Mouse (Mus musculus): Measurements from ENCODE around the gene Rassf10. TPM values are rescaled to one million over a fixed set of nuclear protein-coding genes. Genes with fewer than 3 reads are reported as not detected.
"Not testable (repeated sequence)": the region's sequence is repeated elsewhere in the genome, so short reads cannot be mapped to it uniquely, and the experiment has no call there.

Rassf10 gene
- polyA plus RNA-seq, 1 experiment from 2014 or later = 2.8 TPM

DNA sequence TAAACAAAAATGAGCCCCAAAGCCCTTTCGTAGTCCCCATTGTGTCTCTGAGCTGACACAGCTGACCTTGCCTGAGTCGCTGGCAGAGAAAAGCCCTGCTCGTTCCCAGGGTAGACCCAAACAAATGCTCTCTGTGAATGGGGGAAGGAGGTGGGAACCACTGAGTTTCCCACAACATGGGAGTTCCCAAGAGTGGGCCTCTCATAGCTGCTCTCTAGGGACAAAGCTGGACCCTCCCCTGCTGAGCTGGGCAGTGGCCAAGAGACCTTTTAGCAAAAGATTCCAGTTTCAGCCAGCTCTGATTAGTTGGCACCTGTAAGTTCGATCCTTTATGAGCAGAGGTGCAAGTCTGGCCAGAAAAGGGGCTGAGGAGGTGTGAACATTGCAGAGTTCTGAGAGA lies 31.0 kb upstream of the Rassf10 start:
- Histone ChIP-seq H3K27me3 (ENCODE audit: control insufficient read depth, insufficient read depth, low read length) (no peaks in the 10 kb centered on the region), H3K27ac (ENCODE audit: low read length) (no peak overlapping the region), H3K36me3 (ENCODE audit: control insufficient read depth, insufficient read depth) (no peaks in the 10 kb centered on the region), H3K9me3 (replicated peaks; ENCODE audit: control insufficient read depth, low read length) (no peaks in the 10 kb centered on the region), H3K4me3 (ENCODE audit: low read length) (no peak overlapping the region), H3K4me2 (ENCODE audit: low read depth, low read length) (no peak overlapping the region), H3K9ac (ENCODE audit: low read length) (no peak overlapping the region), H3K4me1 (ENCODE audit: control insufficient read depth, insufficient read depth, low read length) (no peaks in the 10 kb centered on the region)
- 49% methylated on average over 4 of the region's 4 CpGs for WGBS
- ATAC-seq (replicated peaks; ENCODE audit: extremely low read depth, insufficient read depth, low FRiP score) = no peak

DNA sequence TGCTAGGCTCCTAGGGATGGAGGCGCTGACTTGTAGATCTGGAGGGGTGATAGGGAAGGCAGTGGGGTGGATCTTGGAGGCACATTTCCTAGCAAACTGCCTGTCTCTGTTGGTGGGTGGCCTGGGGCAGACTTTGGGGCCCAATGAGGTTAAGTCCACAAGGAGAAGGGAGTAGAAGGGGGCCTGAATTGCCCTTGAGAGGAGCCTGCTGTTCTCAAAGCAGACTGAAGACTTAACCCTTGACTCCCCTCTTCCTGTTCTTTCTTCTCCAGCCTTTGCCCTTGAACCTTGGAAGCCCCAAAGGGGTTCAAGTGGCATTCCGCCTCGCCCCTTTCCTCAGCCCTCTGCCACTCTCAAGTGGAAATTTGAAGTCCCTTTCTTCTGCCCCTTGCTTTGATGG lies 30.1 kb upstream of the Rassf10 start:
- H3K4me3 ChIP-seq (ENCODE audit: low read length) = no peak overlapping the region
- no peaks in the 10 kb centered on the region for H3K36me3 ChIP-seq (ENCODE audit: control insufficient read depth, insufficient read depth)
- H3K4me1 ChIP-seq (ENCODE audit: control insufficient read depth, insufficient read depth, low read length) = no peaks in the 10 kb centered on the region
- H3K9me3 ChIP-seq (replicated peaks; ENCODE audit: control insufficient read depth, low read length) = no peaks in the 10 kb centered on the region
- WGBS = 60% methylated on average over 3 of the region's 3 CpGs
- H3K4me2 ChIP-seq (ENCODE audit: low read depth, low read length) = no peak overlapping the region
- no peak for ATAC-seq (replicated peaks; ENCODE audit: extremely low read depth, insufficient read depth, low FRiP score)
- H3K27me3 ChIP-seq (ENCODE audit: control insufficient read depth, insufficient read depth, low read length) = no peaks in the 10 kb centered on the region
- H3K9ac ChIP-seq (ENCODE audit: low read length) = no peak overlapping the region
- H3K27ac ChIP-seq (ENCODE audit: low read length) = no peak overlapping the region

DNA sequence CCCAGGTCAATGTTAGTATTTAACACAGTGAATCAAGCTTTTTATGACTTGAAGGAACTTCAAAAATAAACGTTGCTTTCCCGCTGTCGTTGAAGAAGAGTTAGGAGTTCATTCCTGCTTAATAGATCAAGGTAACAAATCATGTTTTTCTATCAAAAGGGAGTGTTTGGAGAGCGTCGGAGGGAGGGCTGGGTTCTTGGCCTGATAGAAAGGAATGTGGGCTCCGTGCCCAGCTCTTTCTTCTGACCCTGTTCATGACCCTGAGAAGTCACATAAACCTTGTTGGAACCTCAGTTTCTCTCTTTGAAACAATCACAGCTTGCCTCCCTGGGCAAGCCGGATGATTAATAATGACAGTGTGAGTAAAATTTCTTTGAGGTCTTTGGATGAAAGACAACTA lies 23.1 kb upstream of the Rassf10 start:
- WGBS = 28% methylated on average over 7 of the region's 7 CpGs
- H3K9ac ChIP-seq (ENCODE audit: low read length) = no peak overlapping the region
- no peaks in the 10 kb centered on the region for H3K27me3 ChIP-seq (ENCODE audit: control insufficient read depth, insufficient read depth, low read length)
- no peaks in the 10 kb centered on the region for H3K9me3 ChIP-seq (replicated peaks; ENCODE audit: control insufficient read depth, low read length)
- no peak overlapping the region for H3K4me3 ChIP-seq (ENCODE audit: low read length)
- H3K27ac ChIP-seq (ENCODE audit: low read length) = no peak overlapping the region
- no peak overlapping the region for H3K4me2 ChIP-seq (ENCODE audit: low read depth, low read length)
- no peaks in the 10 kb centered on the region for H3K36me3 ChIP-seq (ENCODE audit: control insufficient read depth, insufficient read depth)
- H3K4me1 ChIP-seq (ENCODE audit: control insufficient read depth, insufficient read depth, low read length) = 0 out of 2 replicates have a peak, but pooled peaks cover 5% of the 10 kb centered on the region
- ATAC-seq (replicated peaks; ENCODE audit: extremely low read depth, insufficient read depth, low FRiP score) = no peak

DNA sequence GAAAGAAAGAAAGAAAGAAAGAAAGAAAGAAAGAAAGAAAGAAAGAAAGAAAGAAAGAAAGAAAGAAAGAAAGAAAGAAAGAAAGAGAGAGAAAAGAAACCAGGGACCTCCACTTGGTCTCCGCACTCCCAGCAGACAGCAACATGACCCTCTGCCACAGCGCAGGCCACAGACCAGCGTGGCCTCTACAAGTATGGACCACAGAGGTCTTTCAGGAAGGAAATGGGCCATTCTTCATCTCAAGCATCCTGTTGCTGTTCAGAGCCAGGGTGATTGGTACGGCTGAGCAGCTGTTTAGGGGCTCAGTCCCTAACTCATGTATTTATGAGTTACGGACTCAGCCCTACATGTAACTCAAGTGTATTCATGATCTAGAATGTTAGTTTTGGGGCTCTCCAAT lies 17.9 kb upstream of the Rassf10 start:
- not testable (repeated sequence) for H3K27me3 ChIP-seq (ENCODE audit: control insufficient read depth, insufficient read depth, low read length); H3K4me2 ChIP-seq (ENCODE audit: low read depth, low read length); H3K9ac ChIP-seq (ENCODE audit: low read length); H3K27ac ChIP-seq (ENCODE audit: low read length); ATAC-seq (replicated peaks; ENCODE audit: extremely low read depth, insufficient read depth, low FRiP score); H3K9me3 ChIP-seq (replicated peaks; ENCODE audit: control insufficient read depth, low read length); H3K4me3 ChIP-seq (ENCODE audit: low read length); H3K36me3 ChIP-seq (ENCODE audit: control insufficient read depth, insufficient read depth); H3K4me1 ChIP-seq (ENCODE audit: control insufficient read depth, insufficient read depth, low read length)
- WGBS = 74% methylated on average over 5 of the region's 5 CpGs

DNA sequence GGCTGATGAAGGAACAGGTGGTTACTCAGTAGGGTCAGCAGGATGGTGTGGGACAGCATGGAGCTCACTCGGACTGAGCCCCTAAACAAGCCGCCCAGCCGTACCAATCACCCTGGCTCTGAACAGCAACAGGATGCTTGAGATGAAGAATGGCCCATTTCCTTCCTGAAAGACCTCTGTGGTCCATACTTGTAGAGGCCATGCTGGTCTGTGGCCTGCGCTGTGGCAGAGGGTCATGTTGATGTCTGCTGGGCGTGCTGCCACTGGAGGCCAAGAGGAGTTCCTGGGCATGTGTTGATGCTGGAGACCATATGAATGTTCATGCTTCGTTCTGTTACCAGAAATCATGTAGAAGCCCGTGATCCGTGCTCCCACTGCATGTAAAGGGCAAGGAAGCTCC lies 16.7 kb upstream of the Rassf10 start:
- ATAC-seq (replicated peaks; ENCODE audit: extremely low read depth, insufficient read depth, low FRiP score) = no peak
- Histone ChIP-seq H3K4me3 (ENCODE audit: low read length) (no peak overlapping the region), H3K27me3 (ENCODE audit: control insufficient read depth, insufficient read depth, low read length) (peaks cover 4% of the 10 kb centered on the region; the same call in 1 of the 2 replicates), H3K4me2 (ENCODE audit: low read depth, low read length) (no peak overlapping the region), H3K27ac (ENCODE audit: low read length) (no peak overlapping the region), H3K4me1 (ENCODE audit: control insufficient read depth, insufficient read depth, low read length) (no peaks in the 10 kb centered on the region), H3K9ac (ENCODE audit: low read length) (no peak overlapping the region), H3K36me3 (ENCODE audit: control insufficient read depth, insufficient read depth) (no peaks in the 10 kb centered on the region), H3K9me3 (replicated peaks; ENCODE audit: control insufficient read depth, low read length) (no peaks in the 10 kb centered on the region)
- 79% methylated on average over 8 of the region's 8 CpGs for WGBS

DNA sequence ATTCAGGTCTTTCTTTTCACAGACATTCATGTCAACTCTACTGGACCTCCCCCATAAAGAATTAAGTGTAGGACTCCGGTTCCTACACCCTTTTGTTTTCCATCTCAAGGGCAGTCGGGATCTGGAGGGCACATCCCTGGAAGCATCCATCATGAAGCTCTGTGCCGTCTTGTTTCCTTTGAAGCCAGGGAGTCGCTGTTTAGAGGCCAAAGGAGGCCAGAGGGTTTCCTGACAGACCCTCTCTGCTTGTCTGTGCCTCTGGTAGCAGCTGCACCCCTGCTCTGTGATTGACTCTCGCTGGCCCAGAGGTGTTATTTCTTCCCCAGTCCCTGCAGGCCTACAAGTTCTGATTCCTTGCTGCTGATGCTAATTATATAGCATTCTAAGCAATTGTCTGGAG lies 14.8 kb upstream of the Rassf10 start:
- no peak overlapping the region for H3K4me2 ChIP-seq (ENCODE audit: low read depth, low read length)
- H3K4me1 ChIP-seq (ENCODE audit: control insufficient read depth, insufficient read depth, low read length) = no peaks in the 10 kb centered on the region
- H3K9ac ChIP-seq (ENCODE audit: low read length) = no peak overlapping the region
- H3K9me3 ChIP-seq (replicated peaks; ENCODE audit: control insufficient read depth, low read length) = no peaks in the 10 kb centered on the region
- no peak overlapping the region for H3K27ac ChIP-seq (ENCODE audit: low read length)
- ATAC-seq (replicated peaks; ENCODE audit: extremely low read depth, insufficient read depth, low FRiP score) = no peak
- peaks cover 4% of the 10 kb centered on the region; the same call in 1 of the 2 replicates for H3K27me3 ChIP-seq (ENCODE audit: control insufficient read depth, insufficient read depth, low read length)
- 48% methylated on average over 5 of the region's 5 CpGs for WGBS
- no peaks in the 10 kb centered on the region for H3K36me3 ChIP-seq (ENCODE audit: control insufficient read depth, insufficient read depth)
- H3K4me3 ChIP-seq (ENCODE audit: low read length) = no peak overlapping the region

DNA sequence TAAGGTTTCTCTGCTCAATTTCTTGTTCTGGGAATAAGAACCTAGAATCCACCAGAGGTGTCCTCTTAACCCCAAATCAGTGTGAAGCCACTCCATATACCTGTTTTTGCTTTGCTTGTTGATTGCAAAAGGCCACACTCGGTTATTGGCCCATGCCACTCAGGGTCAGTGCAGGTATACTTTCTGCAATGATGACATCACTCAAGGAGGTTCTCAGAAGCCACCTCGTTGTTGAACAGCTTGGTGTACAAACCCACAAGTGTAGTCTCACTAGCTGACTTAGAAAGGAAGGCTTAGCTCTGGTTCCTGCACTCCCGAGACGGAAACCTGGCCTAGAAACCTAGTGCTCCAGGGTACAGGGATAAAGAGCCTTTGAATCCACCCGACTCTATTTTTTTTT lies 11.2 kb upstream of the Rassf10 start:
- Histone ChIP-seq H3K9me3 (replicated peaks; ENCODE audit: control insufficient read depth, low read length) (no peaks in the 10 kb centered on the region), H3K4me2 (ENCODE audit: low read depth, low read length) (no peak overlapping the region), H3K36me3 (ENCODE audit: control insufficient read depth, insufficient read depth) (no peaks in the 10 kb centered on the region), H3K4me1 (ENCODE audit: control insufficient read depth, insufficient read depth, low read length) (no peaks in the 10 kb centered on the region), H3K9ac (ENCODE audit: low read length) (no peak overlapping the region), H3K27me3 (ENCODE audit: control insufficient read depth, insufficient read depth, low read length) (peaks cover 4% of the 10 kb centered on the region; the same call in 1 of the 2 replicates), H3K27ac (ENCODE audit: low read length) (no peak overlapping the region), H3K4me3 (ENCODE audit: low read length) (no peak overlapping the region)
- ATAC-seq (replicated peaks; ENCODE audit: extremely low read depth, insufficient read depth, low FRiP score) = no peak
- 61% methylated on average over 5 of the region's 5 CpGs for WGBS

DNA sequence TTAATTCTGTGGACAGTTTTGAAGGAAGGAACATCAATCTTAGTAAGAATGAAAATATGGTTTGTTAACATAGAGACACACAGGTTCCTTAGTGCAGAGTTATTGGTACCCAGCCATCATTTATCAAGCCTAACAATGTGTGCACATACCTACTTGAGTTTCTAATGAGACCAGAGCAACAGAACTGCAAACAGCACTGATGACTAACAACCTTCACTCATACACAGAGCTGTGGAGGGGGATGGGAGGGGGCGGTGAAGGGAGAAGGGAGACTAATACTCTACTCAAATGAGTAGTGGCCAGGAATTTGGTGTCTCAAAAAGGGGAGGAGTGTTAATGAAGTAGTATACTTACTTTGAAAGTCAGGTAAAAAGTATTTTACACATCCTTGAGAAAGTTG lies 10.7 kb upstream of the Rassf10 start:
- no peaks in the 10 kb centered on the region for H3K36me3 ChIP-seq (ENCODE audit: control insufficient read depth, insufficient read depth)
- ATAC-seq (replicated peaks; ENCODE audit: extremely low read depth, insufficient read depth, low FRiP score) = no peak
- no peak overlapping the region for H3K27ac ChIP-seq (ENCODE audit: low read length)
- no peaks in the 10 kb centered on the region for H3K9me3 ChIP-seq (replicated peaks; ENCODE audit: control insufficient read depth, low read length)
- 81% methylated on average over 1 of the region's 1 CpGs for WGBS
- H3K9ac ChIP-seq (ENCODE audit: low read length) = no peak overlapping the region
- no peak overlapping the region for H3K4me3 ChIP-seq (ENCODE audit: low read length)
- H3K27me3 ChIP-seq (ENCODE audit: control insufficient read depth, insufficient read depth, low read length) = peaks cover 4% of the 10 kb centered on the region; the same call in 1 of the 2 replicates
- H3K4me2 ChIP-seq (ENCODE audit: low read depth, low read length) = no peak overlapping the region
- H3K4me1 ChIP-seq (ENCODE audit: control insufficient read depth, insufficient read depth, low read length) = no peaks in the 10 kb centered on the region

DNA sequence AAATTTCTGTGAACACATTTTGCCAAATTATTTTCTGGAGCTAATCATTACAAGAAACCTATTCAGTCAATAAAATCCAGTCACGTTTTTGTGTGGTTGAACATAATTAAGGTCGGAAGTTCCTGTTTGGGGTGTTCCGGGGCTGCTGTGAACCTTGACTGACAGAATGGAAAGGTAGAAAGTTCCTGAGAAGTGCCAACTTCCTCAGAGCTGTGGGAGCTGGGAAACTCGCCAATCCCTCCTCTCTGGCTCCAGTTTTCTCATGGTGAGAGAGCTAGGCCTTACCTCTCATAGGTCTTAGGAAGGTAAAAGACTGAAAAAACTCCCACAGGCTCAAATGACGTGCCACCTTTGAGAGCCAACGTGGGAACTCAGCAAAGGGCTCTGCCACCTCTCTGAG lies 7.1 kb upstream of the Rassf10 start:
- H3K36me3 ChIP-seq (ENCODE audit: control insufficient read depth, insufficient read depth) = no peaks in the 10 kb centered on the region
- no peak for ATAC-seq (replicated peaks; ENCODE audit: extremely low read depth, insufficient read depth, low FRiP score)
- 44% methylated on average over 6 of the region's 6 CpGs for WGBS

More for the DNA sequence above, 7.1 kb upstream of the Rassf10 start:
- Histone ChIP-seq H3K4me2 (ENCODE audit: low read depth, low read length) (no peak overlapping the region), H3K4me3 (ENCODE audit: low read length) (no peak overlapping the region), H3K27ac (ENCODE audit: low read length) (no peak overlapping the region), H3K9ac (ENCODE audit: low read length) (no peak overlapping the region), H3K27me3 (ENCODE audit: control insufficient read depth, insufficient read depth, low read length) (0 out of 2 replicates have a peak, but pooled peaks cover 5% of the 10 kb centered on the region), H3K4me1 (ENCODE audit: control insufficient read depth, insufficient read depth, low read length) (no peaks in the 10 kb centered on the region), H3K9me3 (replicated peaks; ENCODE audit: control insufficient read depth, low read length) (no peaks in the 10 kb centered on the region)

All from heart, embryonic 16.5 days (tissue).